Mouse (Mus musculus) lung, embryonic 14.5 days (tissue): ENCODE measurements around the gene Gm20503. TPM values are rescaled to one million over a fixed set of nuclear protein-coding genes. Genes with fewer than 3 reads are reported as not detected.
A peak's percentile ranks its signal among the peaks of the same experiment; 100 is the strongest.

Source experiments
- ATAC-seq: fragments of 200-750 bp; cut with Nextera tagmentation; 2 replicates; pipeline ENCODE4 v1.8.0; 2017; ENCODE audit warnings: mild to moderate bottlenecking, moderate TSS enrichment, moderate library complexity; ENCODE audit not compliant: insufficient read depth
- DNase-seq: peaks from one replicate; pipeline ENCODE4 v3.0.0-alpha.2; 2015
- H3K27ac ChIP-seq: fragments of 300-500 bp; sonication (generic); 2 replicates; pipeline ENCODE4 v1.5.1; 2014; ENCODE audit warnings: low read depth, mild to moderate bottlenecking, moderate library complexity
- H3K27me3 ChIP-seq: fragments of 300-500 bp; sonication (generic); 2 replicates; pipeline ENCODE4 v1.6.1; 2014; ENCODE audit warnings: low read length, control low read depth; ENCODE audit not compliant: insufficient read depth
- H3K36me3 ChIP-seq: fragments of 300-500 bp; sonication (generic); 2 replicates; pipeline ENCODE4 v1.6.1; 2014; ENCODE audit warnings: control low read depth; ENCODE audit not compliant: insufficient read depth
- H3K4me1 ChIP-seq: fragments of 300-500 bp; sonication (generic); 2 replicates; pipeline ENCODE4 v1.6.1; 2014; ENCODE audit warnings: antibody characterized with exemption, control low read depth; ENCODE audit not compliant: insufficient read depth
- H3K4me2 ChIP-seq: fragments of 300-500 bp; sonication (generic); 2 replicates; pipeline ENCODE4 v1.6.1; 2014; ENCODE audit warnings: mild to moderate bottlenecking
- H3K4me3 ChIP-seq: fragments of 300-500 bp; sonication (generic); 2 replicates; pipeline ENCODE4 v1.5.1; 2014; ENCODE audit warnings: low read depth, low read length
- H3K9ac ChIP-seq: fragments of 300-500 bp; sonication (generic); 2 replicates; pipeline ENCODE4 v1.6.1; 2014
- H3K9me3 ChIP-seq: fragments of 300-500 bp; sonication (generic); 2 replicates; pipeline ENCODE4 v1.6.1; 2016; ENCODE audit warnings: low read depth, low read length, control low read depth
- CTCF ChIP-seq: IDR thresholded peaks from 2 replicates; pipeline ENCODE4 v1.5.1; 2016; ENCODE audit warnings: antibody characterized with exemption, low read depth
- WGBS: fragments of 180-500 bp; shearing (Covaris S2); extraction: QIAGEN DNeasy Blood & Tissue Kit; methylation state at CpG from one replicate; pipeline ENCODE4 v1.1.7; 2014; 5-methylcytosine and 5-hydroxymethylcytosine counted together
- polyA plus RNA-seq: library from polyadenylated mRNA; unstranded; fragments of >200 nt; fragmentation: Nextera tagmentation; extraction: Ambion mirVana; gene quantifications from 2 replicates; pipeline ENCODE4 v1.2.1, GENCODE M21; 2014

Gm20503 gene
- polyA plus RNA-seq, 1 experiment from 2014 or later = 13.6 TPM

- Histone ChIP-seq H3K36me3 (peaks cover under 1% of the 10 kb centered on the region; the same call in 1 of the 2 replicates), H3K4me2 (peak overlapping the region; percentile 74), H3K27me3 (no peaks in the 10 kb centered on the region), H3K4me3 (peak overlapping the region; percentile 84), H3K4me1 (0 out of 2 replicates have a peak, but pooled peaks cover 4% of the 10 kb centered on the region), H3K9ac (peak overlapping the region; percentile 85; the same call in 1 of the 2 replicates), H3K27ac (no peak overlapping the region), H3K9me3 (no peaks in the 10 kb centered on the region)
- TF ChIP-seq CTCF = no peak
- 80% methylated on average over 10 of the region's 10 CpGs for WGBS
- DNase-seq = no peak
- ATAC-seq = peak; percentile 30; the same call in 1 of the 2 replicates
These were observed 31.4 kb downstream of the Gm20503 start for GRCm38 (mm10) chr4:59034325-59034917.

- Histone ChIP-seq H3K36me3 (peaks cover 4% of the 10 kb centered on the region; the same call in 1 of the 2 replicates), H3K4me3 (peak within 1 kb of the TSS; percentile 84), H3K9ac (peak within 1 kb of the TSS; percentile 85), H3K27me3 (no peaks in the 10 kb centered on the region), H3K4me1 (0 out of 2 replicates have a peak, but pooled peaks cover 4% of the 10 kb centered on the region), H3K9me3 (no peaks in the 10 kb centered on the region), H3K4me2 (peak within 1 kb of the TSS; percentile 74), H3K27ac (peak within 1 kb of the TSS; percentile 60)
- no peak for TF ChIP-seq CTCF
- DNase-seq = peak; percentile 78
- ATAC-seq = peak; percentile 89
- WGBS = 10% methylated on average over 76 of the region's 76 CpGs
These were observed 32.1 kb downstream of the Gm20503 start, which contains the start of gene Gng10 for GRCm38 (mm10) chr4:59034918-59035785. Gng10 (plus strand) TSS chr4:59035088.

- Histone ChIP-seq H3K9ac (peak overlapping the region; percentile 85), H3K27ac (no peak overlapping the region), H3K4me1 (0 out of 2 replicates have a peak, but pooled peaks cover 4% of the 10 kb centered on the region), H3K36me3 (peaks cover 6% of the 10 kb centered on the region; the same call in 1 of the 2 replicates), H3K27me3 (no peaks in the 10 kb centered on the region), H3K9me3 (no peaks in the 10 kb centered on the region), H3K4me3 (peak overlapping the region; percentile 84), H3K4me2 (peak overlapping the region; percentile 74)
- 65% methylated on average over 18 of the region's 18 CpGs for WGBS
- TF ChIP-seq CTCF = no peak
- ATAC-seq = no peak; the same call in 1 of the 2 replicates
- DNase-seq = peak; percentile 6
These were observed 32.9 kb downstream of the Gm20503 start for GRCm38 (mm10) chr4:59035786-59036350.

GRCm38 (mm10) chr4:59036490-59037127, 33.6 kb downstream of the Gm20503 start:
- DNase-seq = peak; percentile 90
- peak; percentile 53 for ATAC-seq
- Histone ChIP-seq H3K4me2 (peak overlapping the region; percentile 74), H3K9ac (no peak overlapping the region; the same call in 1 of the 2 replicates), H3K4me3 (no peak overlapping the region), H3K9me3 (no peaks in the 10 kb centered on the region), H3K27ac (no peak overlapping the region), H3K27me3 (no peaks in the 10 kb centered on the region), H3K36me3 (peaks cover 9% of the 10 kb centered on the region; the same call in 1 of the 2 replicates), H3K4me1 (0 out of 2 replicates have a peak, but pooled peaks cover 4% of the 10 kb centered on the region)
- WGBS = 44% methylated on average over 13 of the region's 13 CpGs
- TF ChIP-seq CTCF = peak; percentile 88

GRCm38 (mm10) chr4:59037525-59037924, 34.5 kb downstream of the Gm20503 start:
- Histone ChIP-seq H3K4me3 (no peak overlapping the region), H3K27me3 (no peaks in the 10 kb centered on the region), H3K36me3 (peaks cover 12% of the 10 kb centered on the region; the same call in 1 of the 2 replicates), H3K4me1 (0 out of 2 replicates have a peak, but pooled peaks cover 4% of the 10 kb centered on the region), H3K4me2 (no peak overlapping the region), H3K9ac (no peak overlapping the region), H3K9me3 (no peaks in the 10 kb centered on the region), H3K27ac (no peak overlapping the region; the same call in 1 of the 2 replicates)
- ATAC-seq (no peak), DNase-seq (no peak)
- WGBS = 65% methylated on average over 3 of the region's 3 CpGs
- TF ChIP-seq CTCF = no peak
